Mouse (Mus musculus): ENCODE results near the gene Hoxc11. TPM values are rescaled to one million over a fixed set of nuclear protein-coding genes. Genes with fewer than 3 reads are reported as not detected.
A peak's percentile ranks its signal among the peaks of the same experiment; 100 is the strongest.

The Hoxc11 gene
- polyA plus RNA-seq, 1 experiment: not detected

DNA sequence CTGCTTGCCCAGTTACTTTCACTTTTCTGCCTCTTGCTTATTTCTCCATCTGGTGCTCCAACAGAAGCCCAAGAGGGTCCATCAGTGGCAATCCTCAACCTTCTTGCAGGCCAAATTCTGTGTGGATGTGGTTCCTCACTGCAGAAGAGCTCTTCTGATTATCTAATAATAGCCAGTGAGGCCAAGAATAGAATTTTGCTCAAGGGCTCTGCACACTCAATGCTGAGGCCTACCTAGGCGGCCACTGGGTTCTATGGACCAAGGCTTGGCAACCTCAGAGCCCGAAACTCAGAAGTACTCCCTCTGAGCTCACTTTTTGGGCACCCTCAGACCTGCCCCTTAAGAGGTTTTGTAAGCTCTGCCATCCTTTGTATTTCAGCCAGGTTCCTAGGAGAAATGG lies 47.1 kb downstream of the Hoxc11 start:
- 50% methylated on average over 2 of the region's 2 CpGs for WGBS
- Histone ChIP-seq H3K27ac (ENCODE audit: insufficient read depth, low read depth, low read length) (no peak overlapping the region; the same call in 1 of the 2 replicates), H3K4me1 (ENCODE audit: control insufficient read depth, insufficient read depth, insufficient read length, low read length) (peaks cover 3% of the 10 kb centered on the region; the same call in 1 of the 2 replicates), H3K4me3 (ENCODE audit: low read depth, low read length) (no peak overlapping the region), H3K36me3 (ENCODE audit: control insufficient read depth, insufficient read depth, low read length) (no peaks in the 10 kb centered on the region), H3K27me3 (ENCODE audit: control insufficient read depth, insufficient read depth, low read length) (peaks cover 69% of the 10 kb centered on the region)
- no peak for TF ChIP-seq POLR2A (IDR thresholded peaks at IDR 0.05; ENCODE audit: low read depth, low read length)

DNA sequence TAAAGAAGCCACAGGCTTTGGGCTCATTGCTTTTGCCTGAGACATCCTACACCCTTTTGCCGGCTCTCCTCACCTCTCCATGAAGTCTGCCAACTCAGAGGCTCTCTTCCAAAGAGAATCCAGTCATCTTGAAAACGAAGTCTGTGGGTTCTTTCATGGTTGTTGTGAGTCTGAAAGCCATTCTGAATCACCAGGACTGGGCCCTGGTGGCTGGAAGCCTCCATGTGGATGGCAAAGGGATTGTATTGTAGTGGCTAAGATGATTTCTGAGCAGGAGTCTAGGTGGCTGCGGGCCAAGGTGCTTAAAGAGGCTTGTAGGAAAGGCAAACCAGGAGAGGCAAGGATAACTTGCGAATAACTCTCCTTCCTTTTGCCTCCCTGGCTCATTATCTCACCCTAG lies 47.9 kb downstream of the Hoxc11 start:
- Histone ChIP-seq H3K4me1 (ENCODE audit: control insufficient read depth, insufficient read depth, insufficient read length, low read length) (peaks cover 3% of the 10 kb centered on the region; the same call in 1 of the 2 replicates), H3K36me3 (ENCODE audit: control insufficient read depth, insufficient read depth, low read length) (no peaks in the 10 kb centered on the region), H3K27ac (ENCODE audit: insufficient read depth, low read depth, low read length) (no peak overlapping the region), H3K4me3 (ENCODE audit: low read depth, low read length) (no peak overlapping the region), H3K27me3 (ENCODE audit: control insufficient read depth, insufficient read depth, low read length) (peaks cover 68% of the 10 kb centered on the region)
- WGBS: 25% methylated on average over 4 of the region's 4 CpGs
- TF ChIP-seq POLR2A (IDR thresholded peaks at IDR 0.05; ENCODE audit: low read depth, low read length) (no peak), CTCF (IDR thresholded peaks at IDR 0.05; ENCODE audit: extremely low read depth, insufficient read length, insufficient replicate concordance, low read depth, low read length) (no peak)

DNA sequence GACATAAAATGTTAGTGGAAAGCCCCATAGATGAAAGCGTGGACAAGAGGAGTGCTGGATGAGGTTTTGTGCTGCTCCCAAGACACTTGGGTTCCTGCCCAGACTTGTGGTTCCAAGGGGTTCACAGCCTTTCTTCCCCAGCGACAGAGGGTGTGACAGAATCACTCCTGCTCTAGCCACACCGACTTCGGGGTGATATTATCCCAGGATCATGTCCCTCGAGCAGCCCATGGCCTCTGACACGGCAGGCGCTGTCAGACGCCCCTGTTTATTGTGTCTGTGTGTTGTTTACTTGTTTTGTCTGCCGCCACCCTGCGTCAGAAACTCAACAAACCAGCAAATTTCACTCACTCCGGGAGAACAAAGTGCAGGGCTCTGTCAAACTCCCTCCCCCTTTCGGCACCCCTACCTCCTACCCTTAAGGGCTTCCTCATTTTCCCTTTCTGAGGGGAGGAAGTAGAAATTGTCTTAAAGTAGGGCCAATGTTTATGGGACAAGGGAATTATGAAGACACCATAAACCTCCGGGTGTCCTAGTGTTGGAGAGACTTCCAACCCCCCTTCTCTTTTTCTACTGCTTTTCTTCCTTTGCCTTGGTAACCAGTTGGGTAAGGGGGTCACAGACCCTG lies 48.7 kb downstream of the Hoxc11 start:
- 13% methylated on average over 13 of the region's 13 CpGs for WGBS
- Histone ChIP-seq H3K27ac (ENCODE audit: insufficient read depth, low read depth, low read length) (no peak overlapping the region; the same call in 1 of the 2 replicates), H3K4me3 (ENCODE audit: low read depth, low read length) (no peak overlapping the region), H3K27me3 (ENCODE audit: control insufficient read depth, insufficient read depth, low read length) (peaks cover 60% of the 10 kb centered on the region), H3K4me1 (ENCODE audit: control insufficient read depth, insufficient read depth, insufficient read length, low read length) (peaks cover 3% of the 10 kb centered on the region; the same call in 1 of the 2 replicates), H3K36me3 (ENCODE audit: control insufficient read depth, insufficient read depth, low read length) (no peaks in the 10 kb centered on the region)
- TF ChIP-seq CTCF (IDR thresholded peaks at IDR 0.05; ENCODE audit: extremely low read depth, insufficient read length, insufficient replicate concordance, low read depth, low read length) (no peak), POLR2A (IDR thresholded peaks at IDR 0.05; ENCODE audit: low read depth, low read length) (no peak)

DNA sequence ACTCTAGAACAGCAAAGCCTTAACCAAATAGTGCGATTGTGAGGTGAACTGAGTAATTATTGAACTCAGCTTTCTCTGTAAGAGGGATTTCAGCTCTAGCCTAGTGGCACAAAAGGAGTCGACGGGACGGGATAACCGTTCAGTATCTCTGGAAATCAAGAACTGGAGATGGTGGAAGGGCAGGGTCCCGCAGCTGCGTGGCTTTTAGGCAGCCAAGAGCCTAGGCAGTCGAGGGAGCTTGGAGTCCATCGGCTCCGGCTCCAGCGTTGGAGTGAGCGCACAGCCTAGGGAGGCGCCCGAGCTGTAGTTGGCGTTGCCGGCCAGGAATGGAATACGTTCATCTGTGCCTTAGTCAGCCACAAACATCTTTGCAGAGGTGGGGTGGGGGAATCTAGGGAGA lies 51.1 kb downstream of the Hoxc11 start:
- peaks cover 49% of the 10 kb centered on the region for H3K27me3 ChIP-seq (ENCODE audit: control insufficient read depth, insufficient read depth, low read length)
- TF ChIP-seq CTCF (IDR thresholded peaks at IDR 0.05; ENCODE audit: extremely low read depth, insufficient read length, insufficient replicate concordance, low read depth, low read length): no peak
- TF ChIP-seq POLR2A (IDR thresholded peaks at IDR 0.05; ENCODE audit: low read depth, low read length): no peak
- no peaks in the 10 kb centered on the region for H3K36me3 ChIP-seq (ENCODE audit: control insufficient read depth, insufficient read depth, low read length)
- peak overlapping the region; percentile 52 for H3K27ac ChIP-seq (ENCODE audit: insufficient read depth, low read depth, low read length)
- peaks cover 2% of the 10 kb centered on the region; the same call in 1 of the 2 replicates for H3K4me1 ChIP-seq (ENCODE audit: control insufficient read depth, insufficient read depth, insufficient read length, low read length)
- 4% methylated on average over 17 of the region's 17 CpGs for WGBS
- H3K4me3 ChIP-seq (ENCODE audit: low read depth, low read length): no peak overlapping the region

DNA sequence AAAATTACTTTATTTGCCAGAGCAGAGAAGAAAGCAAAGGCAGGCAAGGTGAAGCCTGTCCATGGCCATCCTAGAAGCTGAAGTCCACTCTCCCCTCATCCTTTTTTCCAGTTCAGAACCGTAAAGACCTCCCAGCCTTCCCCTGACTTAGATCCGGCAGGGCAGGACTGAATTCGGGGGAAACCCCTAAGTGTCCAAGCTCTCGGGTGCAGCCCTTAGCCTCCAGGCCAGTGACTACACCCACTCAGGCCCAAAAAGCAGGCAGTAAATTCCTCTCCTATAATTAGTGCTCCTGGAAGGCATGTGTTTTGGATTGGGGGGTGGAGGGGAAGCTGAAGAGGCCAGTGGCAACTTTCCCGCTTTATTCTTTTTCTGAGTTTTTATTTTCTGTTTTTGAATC lies 51.6 kb downstream of the Hoxc11 start:
- TF ChIP-seq POLR2A (IDR thresholded peaks at IDR 0.05; ENCODE audit: low read depth, low read length): no peak
- no peak for TF ChIP-seq CTCF (IDR thresholded peaks at IDR 0.05; ENCODE audit: extremely low read depth, insufficient read length, insufficient replicate concordance, low read depth, low read length)
- Histone ChIP-seq H3K4me3 (ENCODE audit: low read depth, low read length) (no peak overlapping the region), H3K27ac (ENCODE audit: insufficient read depth, low read depth, low read length) (peak overlapping the region; percentile 52), H3K36me3 (ENCODE audit: control insufficient read depth, insufficient read depth, low read length) (no peaks in the 10 kb centered on the region), H3K4me1 (ENCODE audit: control insufficient read depth, insufficient read depth, insufficient read length, low read length) (peaks cover 2% of the 10 kb centered on the region; the same call in 1 of the 2 replicates), H3K27me3 (ENCODE audit: control insufficient read depth, insufficient read depth, low read length) (peaks cover 50% of the 10 kb centered on the region)
- 17% methylated on average over 5 of the region's 5 CpGs for WGBS

DNA sequence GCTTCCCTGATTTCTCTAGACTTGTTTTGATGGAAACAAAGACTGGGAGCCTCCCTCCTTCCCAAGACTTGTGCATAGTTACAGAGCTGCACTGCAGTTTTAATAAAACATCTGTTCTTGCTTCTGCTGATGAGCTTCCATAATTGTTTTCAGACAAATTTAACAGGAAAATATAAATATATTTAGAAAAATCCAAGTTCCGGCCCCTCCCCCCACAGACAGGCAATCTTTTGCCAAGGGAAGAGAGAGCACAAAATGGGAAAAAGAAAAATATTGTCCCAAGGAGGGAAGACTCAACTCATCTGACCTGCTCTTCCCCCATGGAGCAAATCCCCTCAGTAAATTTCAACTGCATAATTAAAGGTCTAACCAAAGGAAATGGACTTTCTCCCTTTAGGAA lies 52.1 kb downstream of the Hoxc11 start:
- Histone ChIP-seq H3K4me3 (ENCODE audit: low read depth, low read length) (no peak overlapping the region), H3K4me1 (ENCODE audit: control insufficient read depth, insufficient read depth, insufficient read length, low read length) (peaks cover 2% of the 10 kb centered on the region; the same call in 1 of the 2 replicates), H3K27me3 (ENCODE audit: control insufficient read depth, insufficient read depth, low read length) (peaks cover 50% of the 10 kb centered on the region), H3K36me3 (ENCODE audit: control insufficient read depth, insufficient read depth, low read length) (no peaks in the 10 kb centered on the region), H3K27ac (ENCODE audit: insufficient read depth, low read depth, low read length) (0 out of 2 replicates have a peak overlapping the region, but pooled peaks have one; percentile 52)
- TF ChIP-seq POLR2A (IDR thresholded peaks at IDR 0.05; ENCODE audit: low read depth, low read length): no peak
- TF ChIP-seq CTCF (IDR thresholded peaks at IDR 0.05; ENCODE audit: extremely low read depth, insufficient read length, insufficient replicate concordance, low read depth, low read length): no peak
- WGBS: 47% methylated on average over 1 of the region's 1 CpGs

Other genes with a start within 250 kb of the Hoxc11 start
- gene Calcoco1, start 232.2 kb upstream of the Hoxc11 start, polyA plus RNA-seq (2012; rRNA removed): 7.1 and 15.6 TPM in 2 replicates
- not detected in 2 replicates for gene Hoxc13, start 33.3 kb upstream of the Hoxc11 start, polyA plus RNA-seq (2012; rRNA removed)
- not detected in 2 replicates for gene Hoxc12, start 17.7 kb upstream of the Hoxc11 start, polyA plus RNA-seq (2012; rRNA removed)
- not detected in 2 replicates for gene Hoxc10, start 12.4 kb downstream of the Hoxc11 start, polyA plus RNA-seq (2012; rRNA removed)
- 0.28 and 1.7 TPM in 2 replicates for gene Hoxc5, start 13.0 kb downstream of the Hoxc11 start, polyA plus RNA-seq (2012; rRNA removed)
- 0.22 TPM in 1 of 2 replicates, not detected in the other for gene Hoxc9, start 22.0 kb downstream of the Hoxc11 start, polyA plus RNA-seq (2012; rRNA removed)
- gene Hoxc8, start 36.2 kb downstream of the Hoxc11 start, polyA plus RNA-seq (2012; rRNA removed): 1.8 TPM in 1 of 2 replicates, not detected in the other
- 0.05 and 5.0 TPM in 2 replicates for gene Hoxc6, start 43.8 kb downstream of the Hoxc11 start, polyA plus RNA-seq (2012; rRNA removed)
- 0.38 and 2.1 TPM in 2 replicates for gene Hoxc4, start 64.5 kb downstream of the Hoxc11 start, polyA plus RNA-seq (2012; rRNA removed)
- gene Smug1, start 212.7 kb downstream of the Hoxc11 start, polyA plus RNA-seq (2012; rRNA removed): 9.1 and 9.8 TPM in 2 replicates